Mouse (Mus musculus) T-cell, adult 66 days (primary cell): Measurements from ENCODE around the gene Rbak. TPM values are rescaled to one million over a fixed set of nuclear protein-coding genes. Genes with fewer than 3 reads are reported as not detected.

Experiments used
- total RNA-seq, 2 experiments: library from RNA; stranded (reverse); gene quantifications; 3 replicates in 1 of 2; 4 replicates in 1 of 2; pipeline ENCODE4 v1.2.4; 2023

Rbak gene
- 10 to 100 TPM; 10.9 to 12.5 TPM for total RNA-seq

GRCm38 (mm10) chr5:143180255-143181076 is at the start of gene Rbak, which contains the start of gene Spdye4b:
Gene Rbak (minus strand): TSS chr5:143180775.
Gene Spdye4b (plus strand): TSS chr5:143181017.

DNA sequence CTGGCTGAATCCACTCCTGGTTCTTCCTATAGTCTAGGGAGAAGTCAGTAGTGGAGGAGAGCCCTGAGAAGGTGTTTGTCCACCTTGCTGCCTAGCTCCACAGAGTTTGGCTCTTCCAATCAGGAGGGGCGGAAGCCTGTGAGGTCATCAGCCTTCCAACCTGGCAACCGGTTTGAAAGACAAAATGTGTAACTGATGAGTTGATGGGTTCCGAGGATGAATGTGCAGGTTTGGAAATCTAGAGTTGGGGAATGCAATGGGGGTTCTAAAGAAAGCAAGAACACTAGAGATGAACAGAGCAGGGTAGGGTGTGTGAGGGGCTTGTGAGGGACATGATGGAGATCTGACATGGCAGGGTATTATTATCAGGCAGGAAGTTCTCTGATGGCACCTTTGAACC is 46.2 kb upstream of the Rbak start, which contains the start of gene Spdye4a:
Spdye4a (minus strand) TSS at position 101 of the 400 bp plus-strand sequence.

GRCm38 (mm10) chr5:143147481-143147880 is 33.1 kb downstream of the Rbak start, which contains the start of gene Olfr718-ps1:
Gene Olfr718-ps1 (minus strand): TSS chr5:143147581.

Other genes starting within 250 kb of the Rbak start
- under 1 TPM; 0.44 to 0.50 TPM for gene Fscn1, start 220.4 kb downstream of the Rbak start, total RNA-seq
- 10 to 100 TPM; 10.6 to 11.0 TPM for gene Rnf216, start 67.8 kb downstream of the Rbak start, total RNA-seq
- gene Olfr718-ps1, start 33.2 kb downstream of the Rbak start, total RNA-seq: under 1 TPM in 1 of 2 experiments, not detected in 1; 0.44 TPM
- gene Spdye4b, start 242 bp upstream of the Rbak start, total RNA-seq: not detected
- gene Spdye4a, start 46.1 kb upstream of the Rbak start, total RNA-seq: not detected
- gene Zfp12, start 54.4 kb upstream of the Rbak start, total RNA-seq: 10 to 100 TPM; 36.1 to 37.2 TPM
- 1 to 10 TPM; 1.6 to 1.9 TPM for gene Zfp316, start 89.2 kb upstream of the Rbak start, total RNA-seq
- gene Zfp853, start 112.8 kb upstream of the Rbak start, total RNA-seq: 1 to 10 TPM; 1.3 to 2.1 TPM
- gene E130309D02Rik, start 134.6 kb upstream of the Rbak start, total RNA-seq: 10 to 100 TPM; 35.1 to 37.7 TPM
- gene Zdhhc4, start 148.5 kb upstream of the Rbak start, total RNA-seq: 10 to 100 TPM; 58.3 to 67.9 TPM
- not detected for gene Grid2ip, start 176.6 kb upstream of the Rbak start, total RNA-seq
- 10 to 100 TPM; 28.6 to 35.0 TPM for gene Kdelr2, start 223.1 kb upstream of the Rbak start, total RNA-seq